Mouse (Mus musculus) stomach, embryonic 16.5 days (tissue): ENCODE measurements around the gene Nptn. TPM values are rescaled to one million over a fixed set of nuclear protein-coding genes. Genes with fewer than 3 reads are reported as not detected.

Source experiments
- ATAC-seq: fragments of 200-750 bp; cut with Nextera tagmentation; 2 replicates; pipeline ENCODE4 v1.8.0; 2017; ENCODE audit warnings: moderate number of reproducible peaks, moderate TSS enrichment; ENCODE audit not compliant: insufficient read depth, low FRiP score
- H3K27ac ChIP-seq: fragments of 300-500 bp; sonication (generic); 2 replicates; pipeline ENCODE4 v1.5.1; 2014; ENCODE audit warnings: low read length
- H3K27me3 ChIP-seq: fragments of 300-500 bp; sonication (generic); 2 replicates; pipeline ENCODE4 v1.6.1; 2014; ENCODE audit warnings: low read length, control low read depth, mixed read lengths; ENCODE audit not compliant: control insufficient read depth, insufficient read depth
- H3K36me3 ChIP-seq: fragments of 300-500 bp; sonication (generic); 2 replicates; pipeline ENCODE4 v1.6.1; 2014; ENCODE audit warnings: low read length; ENCODE audit not compliant: control insufficient read depth, insufficient read depth
- H3K4me1 ChIP-seq: fragments of 300-500 bp; sonication (generic); 2 replicates; pipeline ENCODE4 v1.6.1; 2014; ENCODE audit warnings: low read length, control low read depth, mixed read lengths; ENCODE audit not compliant: control insufficient read depth, insufficient read depth
- H3K4me2 ChIP-seq: fragments of 300-500 bp; sonication (generic); 2 replicates; pipeline ENCODE4 v1.6.1; 2014; ENCODE audit warnings: low read depth, low read length, mixed read lengths
- H3K4me3 ChIP-seq: fragments of 300-500 bp; sonication (generic); replicated peaks from 2 replicates; pipeline ENCODE4 v1.5.1; 2014; ENCODE audit warnings: mild to moderate bottlenecking, low read length
- H3K9ac ChIP-seq: fragments of 300-500 bp; sonication (generic); 2 replicates; pipeline ENCODE4 v1.6.1; 2014; ENCODE audit warnings: low read length
- H3K9me3 ChIP-seq: fragments of 300-500 bp; sonication (generic); replicated peaks from 2 replicates; pipeline ENCODE4 v1.6.1; 2016; ENCODE audit warnings: low read length, control low read depth; ENCODE audit not compliant: control insufficient read depth
- WGBS: fragments of 180-500 bp; shearing (Covaris S2); extraction: QIAGEN DNeasy Blood & Tissue Kit; methylation state at CpG from one replicate; pipeline ENCODE4 v1.1.7; 2014; 5-methylcytosine and 5-hydroxymethylcytosine counted together
- polyA plus RNA-seq: library from polyadenylated mRNA; unstranded; fragments of >200 nt; fragmentation: Nextera tagmentation; extraction: Ambion mirVana; gene quantifications from 2 replicates; pipeline ENCODE4 v1.2.1, GENCODE M21; 2015

Nptn gene
- polyA plus RNA-seq, 1 experiment from 2014 or later = 155 TPM

GRCm38 (mm10) chr9:58657735-58658512 is 75.9 kb downstream of the Nptn start:
- H3K4me2 ChIP-seq = no peak overlapping the region
- no peak overlapping the region; the same call in 1 of the 2 replicates for H3K27ac ChIP-seq
- peak; percentile 56 for ATAC-seq
- no peak overlapping the region for H3K9ac ChIP-seq
- H3K4me1 ChIP-seq = no peaks in the 10 kb centered on the region
- H3K36me3 ChIP-seq = no peaks in the 10 kb centered on the region
- no peak overlapping the region for H3K4me3 ChIP-seq
- H3K27me3 ChIP-seq = no peaks in the 10 kb centered on the region
- 58% methylated on average over 5 of the region's 5 CpGs for WGBS
- H3K9me3 ChIP-seq = no peaks in the 10 kb centered on the region

GRCm38 (mm10) chr9:58658596-58659309 is 76.7 kb downstream of the Nptn start:
- H3K36me3 ChIP-seq = no peaks in the 10 kb centered on the region
- no peaks in the 10 kb centered on the region for H3K4me1 ChIP-seq
- H3K9ac ChIP-seq = no peak overlapping the region
- ATAC-seq = no peak
- 72% methylated on average over 4 of the region's 4 CpGs for WGBS
- no peak overlapping the region for H3K4me3 ChIP-seq
- H3K27me3 ChIP-seq = no peaks in the 10 kb centered on the region
- H3K4me2 ChIP-seq = no peak overlapping the region
- no peak overlapping the region; the same call in 1 of the 2 replicates for H3K27ac ChIP-seq
- no peaks in the 10 kb centered on the region for H3K9me3 ChIP-seq

- no peaks in the 10 kb centered on the region for H3K27me3 ChIP-seq
- H3K9ac ChIP-seq = no peak overlapping the region
- no peaks in the 10 kb centered on the region for H3K4me1 ChIP-seq
- no peaks in the 10 kb centered on the region for H3K36me3 ChIP-seq
- H3K4me2 ChIP-seq = no peak overlapping the region
- no peaks in the 10 kb centered on the region for H3K9me3 ChIP-seq
- H3K27ac ChIP-seq = no peak overlapping the region
- no peak overlapping the region for H3K4me3 ChIP-seq
- ATAC-seq = no peak
- 84% methylated on average over 3 of the region's 3 CpGs for WGBS
These were observed 77.3 kb downstream of the Nptn start for GRCm38 (mm10) chr9:58659331-58659730.

GRCm38 (mm10) chr9:58659989-58660388 is 77.9 kb downstream of the Nptn start:
- Histone ChIP-seq H3K4me1 (no peaks in the 10 kb centered on the region), H3K4me2 (no peak overlapping the region), H3K4me3 (no peak overlapping the region), H3K27me3 (no peaks in the 10 kb centered on the region), H3K36me3 (no peaks in the 10 kb centered on the region), H3K9ac (no peak overlapping the region), H3K9me3 (no peaks in the 10 kb centered on the region), H3K27ac (no peak overlapping the region)
- 79% methylated on average over 9 of the region's 9 CpGs for WGBS
- ATAC-seq = 0 out of 2 replicates have a peak, but pooled peaks have one; percentile 22

- Histone ChIP-seq H3K9ac (no peak overlapping the region), H3K4me1 (no peaks in the 10 kb centered on the region), H3K36me3 (no peaks in the 10 kb centered on the region), H3K27me3 (no peaks in the 10 kb centered on the region), H3K4me2 (no peak overlapping the region), H3K9me3 (no peaks in the 10 kb centered on the region), H3K27ac (no peak overlapping the region), H3K4me3 (no peak overlapping the region)
- 68% methylated on average over 3 of the region's 3 CpGs for WGBS
- no peak for ATAC-seq
These were observed 78.6 kb downstream of the Nptn start for GRCm38 (mm10) chr9:58660673-58661072.

GRCm38 (mm10) chr9:58662007-58662406 is 80.0 kb downstream of the Nptn start:
- Histone ChIP-seq H3K27me3 (no peaks in the 10 kb centered on the region), H3K36me3 (no peaks in the 10 kb centered on the region), H3K4me3 (no peak overlapping the region), H3K4me1 (no peaks in the 10 kb centered on the region), H3K4me2 (no peak overlapping the region), H3K27ac (no peak overlapping the region), H3K9me3 (no peaks in the 10 kb centered on the region), H3K9ac (no peak overlapping the region)
- no peak for ATAC-seq
- 88% methylated on average over 4 of the region's 4 CpGs for WGBS

GRCm38 (mm10) chr9:58662791-58663190 is 80.8 kb downstream of the Nptn start:
- no peak overlapping the region for H3K9ac ChIP-seq
- no peak for ATAC-seq
- no peak overlapping the region for H3K4me3 ChIP-seq
- WGBS = 89% methylated on average over 3 of the region's 3 CpGs
- H3K27me3 ChIP-seq = no peaks in the 10 kb centered on the region
- no peaks in the 10 kb centered on the region for H3K4me1 ChIP-seq
- H3K4me2 ChIP-seq = no peak overlapping the region
- no peaks in the 10 kb centered on the region for H3K9me3 ChIP-seq
- no peak overlapping the region for H3K27ac ChIP-seq
- no peaks in the 10 kb centered on the region for H3K36me3 ChIP-seq

- no peak overlapping the region for H3K4me3 ChIP-seq
- no peak overlapping the region for H3K27ac ChIP-seq
- 76% methylated on average over 9 of the region's 9 CpGs for WGBS
- H3K4me1 ChIP-seq = no peaks in the 10 kb centered on the region
- no peaks in the 10 kb centered on the region for H3K9me3 ChIP-seq
- H3K9ac ChIP-seq = no peak overlapping the region
- H3K4me2 ChIP-seq = no peak overlapping the region
- no peaks in the 10 kb centered on the region for H3K36me3 ChIP-seq
- no peaks in the 10 kb centered on the region for H3K27me3 ChIP-seq
- no peak for ATAC-seq
These were observed 83.5 kb downstream of the Nptn start for GRCm38 (mm10) chr9:58665492-58665891.

- Histone ChIP-seq H3K4me3 (no peak overlapping the region), H3K36me3 (no peaks in the 10 kb centered on the region), H3K27ac (no peak overlapping the region), H3K9me3 (no peaks in the 10 kb centered on the region), H3K4me1 (no peaks in the 10 kb centered on the region), H3K27me3 (no peaks in the 10 kb centered on the region), H3K4me2 (no peak overlapping the region), H3K9ac (no peak overlapping the region)
- no peak for ATAC-seq
- WGBS = 49% methylated on average over 9 of the region's 9 CpGs
These were observed 84.2 kb downstream of the Nptn start for GRCm38 (mm10) chr9:58666191-58666590.
